Mouse (Mus musculus) myocyte (in vitro differentiated cells): Measurements from ENCODE around the gene Gm20388.

Experiments
- CEBPB ChIP-seq: IDR thresholded peaks from 2 replicates; pipeline ENCODE4 v1.6.1; 2011; ENCODE audit warnings: mild to moderate bottlenecking, moderate library complexity; ENCODE audit not compliant: poor library complexity, insufficient read depth, severe bottlenecking
- MAX ChIP-seq: IDR thresholded peaks from one replicate; pipeline ENCODE4 v1.6.1; 2011; ENCODE audit warnings: low read depth, mild to moderate bottlenecking, control low read depth
- MYOD1 ChIP-seq, 3 experiments: IDR thresholded peaks; one replicate each; pipeline ENCODE4 v1.6.1; 2011; ENCODE audit warnings: control low read depth in 2 of 3, low read depth in 2 of 3, mild to moderate bottlenecking in 2 of 3, moderate library complexity in 1 of 3; ENCODE audit not compliant: insufficient read length in 2 of 3, control insufficient read depth in 1 of 3
- POLR2A ChIP-seq: IDR thresholded peaks from one replicate; pipeline ENCODE4 v1.6.1; 2011; ENCODE audit warnings: low read depth, mild to moderate bottlenecking, control low read depth, moderate library complexity; ENCODE audit not compliant: insufficient read length
- POLR2AphosphoS2 ChIP-seq: IDR thresholded peaks from one replicate; pipeline ENCODE4 v1.6.1; 2011; ENCODE audit warnings: low read depth, control low read depth; ENCODE audit not compliant: insufficient read length
- REST ChIP-seq: IDR thresholded peaks from one replicate; pipeline ENCODE4 v1.6.1; 2011; ENCODE audit warnings: mild to moderate bottlenecking, control low read depth, moderate library complexity; ENCODE audit not compliant: insufficient read depth, insufficient read length
- TCF12 ChIP-seq: IDR thresholded peaks from one replicate; pipeline ENCODE4 v1.6.1; 2011; ENCODE audit warnings: mild to moderate bottlenecking, control low read depth; ENCODE audit not compliant: poor library complexity, insufficient read depth, severe bottlenecking
- USF1 ChIP-seq: IDR thresholded peaks from one replicate; pipeline ENCODE4 v1.6.1; 2011; ENCODE audit warnings: low read depth, mild to moderate bottlenecking, control low read depth, moderate library complexity

- TF ChIP-seq POLR2AphosphoS2 (no peak), POLR2A (no peak), TCF12 (no peak), CEBPB (no peak), MYOD1 (IDR thresholded peaks at IDR 0.05; ENCODE audit: control insufficient read depth in 1 of 3, insufficient read length in 2 of 3, low read depth in 2 of 3) (no peak), USF1 (no peak), MAX (no peak), REST (no peak)
Observed at GRCm38 (mm10) chr8:123317781-123318466, 3407.3 kb downstream of the Gm20388 start.
